8 mouse cellular contexts compared by ENCODE assay signal in the genomic region with DNA sequence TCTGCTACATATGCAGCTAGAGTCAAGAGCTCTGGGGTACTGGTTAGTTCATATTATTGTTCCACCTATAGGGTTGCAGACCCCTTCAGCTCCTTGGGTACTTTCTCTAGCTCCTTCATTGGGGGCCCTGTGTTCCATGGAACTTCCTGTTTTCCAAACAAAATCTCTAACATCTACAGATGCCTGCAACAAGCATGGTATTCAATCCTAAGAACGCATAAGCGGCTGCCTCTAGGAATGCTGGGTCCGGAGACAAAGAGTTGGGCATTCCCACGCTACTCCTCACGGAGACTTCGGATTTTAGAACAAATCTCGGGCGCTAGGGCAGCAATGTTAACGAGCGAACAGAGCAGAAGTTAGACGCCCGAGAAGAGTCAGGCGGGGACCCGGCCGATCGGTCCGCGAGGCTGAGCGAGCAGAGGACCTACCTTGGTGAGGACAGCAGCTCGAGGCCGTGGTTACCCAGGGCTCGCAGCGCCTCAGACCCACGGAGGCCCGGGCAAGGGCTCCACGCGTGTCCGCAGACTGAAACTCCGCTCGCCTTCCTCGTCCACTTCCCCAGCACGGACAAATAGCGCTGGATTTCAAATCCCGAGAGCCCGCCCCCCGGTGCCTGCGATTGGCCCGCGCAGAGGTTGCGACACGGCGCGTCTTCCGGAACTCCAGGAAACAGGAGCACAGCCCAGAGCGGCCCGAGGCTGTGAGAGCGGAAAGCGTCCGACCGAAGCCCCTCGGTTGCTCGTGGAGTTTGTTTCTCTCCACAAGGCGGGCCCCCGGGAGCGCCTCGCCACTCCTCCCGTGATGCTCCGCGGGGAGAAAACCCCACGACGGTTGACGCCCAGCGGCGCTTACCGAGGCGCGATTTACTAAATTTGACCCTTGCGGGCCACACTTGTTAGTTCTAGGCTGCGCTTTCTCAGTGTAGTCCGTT. TPM values are rescaled to one million over a fixed set of nuclear protein-coding genes. Genes with fewer than 3 reads are reported as not detected.
A peak's percentile ranks its signal among the peaks of the same experiment; 100 is the strongest.
DNase-seq lines count a peak whose midpoint lies in the region; ATAC-seq and TF ChIP-seq lines count a peak whose summit lies in the region.

A gene (minus strand): TSS at position 584 of the 931 bp plus-strand sequence.

- TF ChIP-seq POLR2A in bone marrow macrophage, adult 2 months (IDR thresholded peaks at IDR 0.05; ENCODE audit: borderline replicate concordance, low read depth, low read length) = no peak; the same call in 1 of the 2 replicates
- TF ChIP-seq POLR2A in embryonic fibroblast, embryonic 13.5 days (IDR thresholded peaks at IDR 0.05; ENCODE audit: low read depth, low read length) = peak; percentile 56

- H3K27ac ChIP-seq in bone marrow macrophage, adult 2 months (ENCODE audit: insufficient read depth, low read depth, low read length) = peak within 1 kb of the TSS; percentile 95
- peak within 1 kb of the TSS; percentile 95 for H3K27ac ChIP-seq in embryonic fibroblast, embryonic 13.5 days (ENCODE audit: insufficient read depth, low read length)
- peak within 1 kb of the TSS; percentile 93 for H3K27ac ChIP-seq in kidney, embryonic 14.5 days (ENCODE audit: low read depth, low read length)
- peak within 1 kb of the TSS; percentile 98 for H3K27ac ChIP-seq in limb, embryonic 15.5 days

- peaks cover 10% of the 10 kb centered on the region for H3K4me1 ChIP-seq in bone marrow macrophage, adult 2 months (ENCODE audit: control insufficient read depth, insufficient read depth, low read length)
- H3K4me1 ChIP-seq in embryonic fibroblast, embryonic 13.5 days (ENCODE audit: control insufficient read depth, insufficient read depth, low read length) = no peaks in the 10 kb centered on the region; the same call in 1 of the 2 replicates
- peaks cover 5% of the 10 kb centered on the region; the same call in 1 of the 2 replicates for H3K4me1 ChIP-seq in kidney, embryonic 14.5 days (ENCODE audit: control insufficient read depth, insufficient read depth, low read length)
- peaks cover 8% of the 10 kb centered on the region for H3K4me1 ChIP-seq in limb, embryonic 15.5 days

- no peaks in the 10 kb centered on the region for H3K27me3 ChIP-seq in kidney, embryonic 14.5 days (ENCODE audit: control insufficient read depth, insufficient read depth, low read length)
- no peaks in the 10 kb centered on the region for H3K27me3 ChIP-seq in limb, embryonic 15.5 days

- TF ChIP-seq CTCF in bone marrow macrophage, adult 2 months (IDR thresholded peaks at IDR 0.05; ENCODE audit: low read depth, low read length) = no peak
- no peak for TF ChIP-seq CTCF in embryonic fibroblast, embryonic 13.5 days (IDR thresholded peaks at IDR 0.05; ENCODE audit: borderline replicate concordance, insufficient read depth, low read length)

- ATAC-seq in kidney, embryonic 14.5 days (ENCODE audit: low FRiP score, low TSS enrichment) = peak; percentile 99
- ATAC-seq in limb, embryonic 15.5 days (ENCODE audit: insufficient number of reproducible peaks, low FRiP score, low TSS enrichment, low read depth) = peak; percentile 98

- H3K4me2 ChIP-seq in kidney, embryonic 14.5 days (replicated peaks; ENCODE audit: low read depth, low read length) = peak within 1 kb of the TSS; percentile 36
- peak within 1 kb of the TSS; percentile 66 for H3K4me2 ChIP-seq in limb, embryonic 15.5 days

- peak within 1 kb of the TSS; percentile 76 for H3K9ac ChIP-seq in kidney, embryonic 14.5 days (ENCODE audit: low read depth, low read length)
- H3K9ac ChIP-seq in limb, embryonic 15.5 days = peak within 1 kb of the TSS; percentile 69

- peak within 1 kb of the TSS; percentile 97 for H3K4me3 ChIP-seq in bone marrow macrophage, adult 2 months (ENCODE audit: insufficient read depth, low read length)
- peak within 1 kb of the TSS; percentile 98 for H3K4me3 ChIP-seq in embryonic fibroblast, embryonic 13.5 days (ENCODE audit: insufficient read depth, low read length)
- H3K4me3 ChIP-seq in kidney, embryonic 14.5 days (ENCODE audit: low read length) = peak within 1 kb of the TSS; percentile 75
- peak within 1 kb of the TSS; percentile 84 for H3K4me3 ChIP-seq in limb, embryonic 15.5 days

- H3K36me3 ChIP-seq in kidney, embryonic 14.5 days (ENCODE audit: control insufficient read depth, insufficient read depth, low read length) = no peaks in the 10 kb centered on the region
- H3K36me3 ChIP-seq in limb, embryonic 15.5 days = no peaks in the 10 kb centered on the region

- H3K9me3 ChIP-seq in kidney, embryonic 14.5 days (ENCODE audit: control insufficient read depth, low read length) = 0 out of 2 replicates have a peak, but pooled peaks cover 3% of the 10 kb centered on the region
- no peaks in the 10 kb centered on the region; the same call in 1 of the 2 replicates for H3K9me3 ChIP-seq in limb, embryonic 15.5 days

- under 1% methylated on average over 70 of the region's 70 CpGs for WGBS in kidney, embryonic 14.5 days
- WGBS in limb, embryonic 15.5 days = under 1% methylated on average over 70 of the region's 70 CpGs

- peak; percentile 98 for DNase-seq in A20 (ENCODE audit: low read depth, low spot score)
- DNase-seq in heart, adult 9 months (ENCODE audit: low spot score in 2 of 2) = peak; percentile 95 to 96
- peak; percentile 89 to 92 for DNase-seq in monocyte, adult 2 months (ENCODE audit: low read depth in 1 of 2, low spot score in 2 of 2)
- peak; percentile 96 for DNase-seq in spleen, postnatal 36 days (ENCODE audit: low spot score in 2 of 2)

RNA-seq across cellular contexts. Expression of the gene that starts here (rescaled TPM):
- polyA plus RNA-seq in bone marrow macrophage, adult 2 months (2012; ENCODE audit: insufficient read depth, insufficient read length, missing spikeins) = 23.8 and 24.1 TPM in 2 replicates
- polyA plus RNA-seq in embryonic fibroblast, embryonic 13.5 days (2011; ENCODE audit: insufficient read length, low read depth, missing spikeins) = 14.1 and 18.1 TPM in 2 replicates
- 71.2 and 82.2 TPM in 2 replicates for polyA plus RNA-seq in kidney, embryonic 14.5 days (2014; fragmentation: Nextera tagmentation; extraction: Ambion mirVana)
- 40.9 and 46.6 TPM in 2 replicates for polyA plus RNA-seq in limb, embryonic 15.5 days (2015; fragmentation: Nextera tagmentation; extraction: Ambion mirVana)

Comparison
In these comparisons a context has a peak if more than half of its experiments do, and no peak if none do; other contexts are left out.
1. Peak in every context shown above with its lines: DNase-seq, ATAC-seq, H3K4me3 ChIP-seq and H3K27ac ChIP-seq.